Comparison of ENCODE assay signal across 33 mouse cellular contexts in genomic region chr7:96131175-96131574, GRCm38 (mm10). TPM values are rescaled to one million over a fixed set of nuclear protein-coding genes. Genes with fewer than 3 reads are reported as not detected.
"Had no signal": no experiment of that assay in that cellular context is flagged by ENCODE, and none has a peak within 500 bp of the region (broad histone marks: within the 10 kb centered on the region; RNA-seq: fewer than 3 reads in every experiment).

No protein-coding gene starts in this region.

- H3K9me3 ChIP-seq: limb, embryonic 10.5 days; limb, embryonic 12.5 days; limb, embryonic 13.5 days; limb, embryonic 15.5 days; liver, embryonic 12.5 days; liver, embryonic 13.5 days; liver, embryonic 15.5 days; lung, embryonic 15.5 days; midbrain, embryonic 10.5 days; midbrain, embryonic 12.5 days; midbrain, embryonic 13.5 days; midbrain, embryonic 15.5 days; neural tube, embryonic 12.5 days; neural tube, embryonic 13.5 days had no signal

- H3K36me3 ChIP-seq: limb, embryonic 10.5 days; limb, embryonic 12.5 days; limb, embryonic 13.5 days; limb, embryonic 15.5 days; liver, embryonic 12.5 days; liver, embryonic 13.5 days; liver, embryonic 15.5 days; lung, embryonic 15.5 days; midbrain, embryonic 10.5 days; midbrain, embryonic 12.5 days; midbrain, embryonic 13.5 days; midbrain, embryonic 15.5 days; neural tube, embryonic 12.5 days; neural tube, embryonic 13.5 days had no signal

- H3K4me1 ChIP-seq: limb, embryonic 10.5 days; limb, embryonic 12.5 days; limb, embryonic 13.5 days; liver, embryonic 12.5 days; liver, embryonic 13.5 days; liver, embryonic 15.5 days; lung, embryonic 15.5 days; megakaryocyte, embryonic 14.5 days; midbrain, embryonic 12.5 days; midbrain, embryonic 13.5 days; midbrain, embryonic 15.5 days; neural tube, embryonic 12.5 days; neural tube, embryonic 13.5 days had no signal

- H3K27ac ChIP-seq: limb, embryonic 10.5 days; limb, embryonic 12.5 days; limb, embryonic 13.5 days; limb, embryonic 15.5 days; liver, embryonic 12.5 days; liver, embryonic 13.5 days; liver, embryonic 14.5 days; liver, embryonic 15.5 days; lung, embryonic 15.5 days; macrophage; midbrain, embryonic 10.5 days; midbrain, embryonic 12.5 days; midbrain, embryonic 13.5 days; midbrain, embryonic 15.5 days; neural tube, embryonic 12.5 days; neural tube, embryonic 13.5 days had no signal

- H3K27me3 ChIP-seq: limb, embryonic 12.5 days; limb, embryonic 13.5 days; limb, embryonic 15.5 days; liver, embryonic 12.5 days; liver, embryonic 13.5 days; liver, embryonic 15.5 days; lung, embryonic 15.5 days; megakaryocyte, embryonic 14.5 days; midbrain, embryonic 13.5 days; midbrain, embryonic 15.5 days; neural tube, embryonic 12.5 days; neural tube, embryonic 13.5 days had no signal

- H3K9ac ChIP-seq: limb, embryonic 12.5 days; limb, embryonic 13.5 days; limb, embryonic 15.5 days; liver, embryonic 12.5 days; liver, embryonic 13.5 days; liver, embryonic 14.5 days; liver, embryonic 15.5 days; liver, postnatal 0 days; lung, embryonic 14.5 days; lung, embryonic 15.5 days; midbrain, embryonic 12.5 days; midbrain, embryonic 13.5 days; midbrain, embryonic 15.5 days; neural tube, embryonic 12.5 days; neural tube, embryonic 13.5 days had no signal

- ATAC-seq: liver, embryonic 12.5 days; liver, postnatal 0 days; lung, postnatal 0 days; midbrain, embryonic 13.5 days; midbrain, embryonic 15.5 days; midbrain, embryonic 16.5 days had no signal

- H3K4me3 ChIP-seq: limb, embryonic 10.5 days; limb, embryonic 12.5 days; limb, embryonic 13.5 days; limb, embryonic 15.5 days; liver, embryonic 12.5 days; liver, embryonic 13.5 days; liver, embryonic 15.5 days; lung, embryonic 15.5 days; megakaryocyte, embryonic 14.5 days; midbrain, embryonic 10.5 days; midbrain, embryonic 12.5 days; midbrain, embryonic 13.5 days; midbrain, embryonic 15.5 days; myocyte; neural tube, embryonic 12.5 days; neural tube, embryonic 13.5 days had no signal

- DNase-seq: left cerebral cortex, postnatal 4 days; liver; liver, embryonic 13.5 days; liver, postnatal 0 days; lung, adult 18-20 months; lung, adult 2 months; lung, embryonic 14.5 days; lung, postnatal 10 days; lung, postnatal 14 days; lung, postnatal 36 days; lung, postnatal 4 days; midbrain, embryonic 14.5 days had no signal

- H3K4me2 ChIP-seq: limb, embryonic 12.5 days; limb, embryonic 13.5 days; limb, embryonic 15.5 days; liver, embryonic 12.5 days; liver, embryonic 13.5 days; liver, embryonic 15.5 days; lung, embryonic 14.5 days; lung, embryonic 15.5 days; midbrain, embryonic 11.5 days; midbrain, embryonic 12.5 days; midbrain, embryonic 13.5 days; midbrain, embryonic 15.5 days; neural tube, embryonic 12.5 days; neural tube, embryonic 13.5 days had no signal

RNA-seq across cellular contexts. Expression of gene Tenm4, which starts 39.9 kb away (rescaled TPM):
- total RNA-seq: megakaryocyte progenitor cell, adult 5-6 weeks had no signal
